Mouse (Mus musculus) adrenal gland, postnatal 10 days (tissue): ENCODE data around the gene Higd1c. TPM values are rescaled to one million over a fixed set of nuclear protein-coding genes. Genes with fewer than 3 reads are reported as not detected.
"Not testable (repeated sequence)": the region's sequence is repeated elsewhere in the genome, so short reads cannot be mapped to it uniquely, and the experiment has no call there.

Experiments used
- DNase-seq: peaks from one replicate; pipeline ENCODE4 v3.0.0; 2021; ENCODE audit warnings: mixed read lengths
- long read RNA-seq, 2 experiments: library from polyadenylated mRNA; stranded (forward); transcript quantifications; one replicate each; pipeline ENCODE4 v2.0.0; 2021
- total RNA-seq, 2 experiments: library from RNA; stranded (reverse); gene quantifications; 2 replicates each; pipeline ENCODE4 v1.2.3; 2021

Gene Higd1c
- under 1 TPM in 1 of 2 experiments, not detected in 1; 0.70 TPM for total RNA-seq
- long read RNA-seq, experiment 1, partial matches to known transcripts, result 0 of 1 reads
- long read RNA-seq, experiment 1, other reads (novel, unspliced or antisense), result 0 of 1 reads
- long read RNA-seq, experiment 2, partial matches to known transcripts, result 0 of 1 reads
- long read RNA-seq, experiment 2, other reads (novel, unspliced or antisense), result 0 of 1 reads

- no peak for DNase-seq
These were observed at the start of gene Higd1c for GRCm38 (mm10) chr15:100364242-100364641. Gene Higd1c (plus strand): TSS chr15:100364542.

GRCm38 (mm10) chr15:100318014-100318671, 46.2 kb upstream of the Higd1c start:
- DNase-seq, result not testable (repeated sequence)

DNA sequence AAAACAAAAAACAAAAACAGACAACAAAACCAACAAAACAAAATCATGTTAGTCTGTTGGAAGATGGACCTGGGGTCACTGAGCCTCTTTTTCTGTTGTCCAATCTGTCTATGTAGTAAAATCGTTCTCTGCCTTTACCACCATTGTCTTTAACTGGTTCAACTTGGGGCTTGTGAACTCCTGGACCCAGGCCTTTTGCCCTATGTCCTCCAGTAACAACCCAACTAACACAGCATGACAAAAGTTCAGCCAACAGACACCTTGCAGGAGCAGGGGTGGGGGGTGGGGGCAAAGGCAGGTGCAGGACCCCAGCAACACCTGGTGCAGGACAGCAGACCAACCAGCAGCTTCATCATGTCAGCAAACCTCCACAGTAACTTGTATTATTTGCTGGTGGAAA, 44.5 kb upstream of the Higd1c start:
- DNase-seq, result no peak

DNA sequence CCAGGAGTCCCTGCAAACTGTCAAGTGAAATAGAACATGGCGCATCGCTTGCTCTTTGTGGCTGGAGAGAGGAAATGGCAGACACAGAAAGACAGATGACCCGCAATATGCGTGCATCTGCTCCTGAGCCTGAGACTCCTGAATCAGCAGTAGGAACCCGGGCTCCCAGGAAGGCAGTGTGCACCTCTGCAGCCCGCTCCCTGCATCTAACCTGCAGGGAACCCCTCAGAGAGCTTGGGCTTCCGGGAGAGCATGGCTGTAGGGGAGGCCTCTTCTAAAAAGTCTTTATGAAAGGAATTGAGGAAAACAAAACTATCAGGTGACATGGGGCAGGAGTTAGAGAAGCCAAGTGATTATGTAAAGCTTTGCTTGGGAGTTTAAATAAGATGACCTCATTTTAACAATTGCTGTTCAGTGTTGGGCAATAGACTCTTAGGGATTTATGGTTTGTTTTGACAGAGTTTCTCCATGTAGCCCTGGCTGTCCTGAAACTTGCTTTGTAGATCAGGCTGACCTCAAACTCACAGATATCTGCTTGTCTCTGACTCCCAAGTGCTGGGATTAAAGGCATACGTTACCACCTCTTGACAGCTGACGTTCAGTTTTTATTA, 43.9 kb upstream of the Higd1c start:
- DNase-seq, result peak; percentile 21

GRCm38 (mm10) chr15:100321134-100321533, 43.2 kb upstream of the Higd1c start:
- DNase-seq, result peak; percentile 77

GRCm38 (mm10) chr15:100324021-100324591, 40.2 kb upstream of the Higd1c start:
- DNase-seq, result peak; percentile 24

DNA sequence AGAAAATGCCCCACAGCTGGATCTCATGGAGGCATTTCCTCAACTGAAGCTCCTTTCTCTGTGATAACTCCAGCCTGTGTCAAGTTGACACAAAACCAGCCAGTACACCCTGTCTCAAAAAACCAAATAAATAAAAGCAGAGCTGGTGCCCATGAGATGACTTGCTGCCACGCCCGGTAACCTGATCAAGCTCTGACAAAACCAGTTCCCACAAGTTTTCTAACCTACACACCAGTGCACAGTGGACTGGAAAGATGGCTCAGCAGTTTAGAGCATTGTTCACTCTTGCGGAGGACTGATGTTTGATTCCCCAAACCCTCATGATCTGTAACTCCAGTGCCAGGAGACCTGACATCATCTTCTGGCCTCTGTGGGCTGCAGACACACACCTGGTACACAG, 39.1 kb upstream of the Higd1c start:
- DNase-seq, result no peak

DNA sequence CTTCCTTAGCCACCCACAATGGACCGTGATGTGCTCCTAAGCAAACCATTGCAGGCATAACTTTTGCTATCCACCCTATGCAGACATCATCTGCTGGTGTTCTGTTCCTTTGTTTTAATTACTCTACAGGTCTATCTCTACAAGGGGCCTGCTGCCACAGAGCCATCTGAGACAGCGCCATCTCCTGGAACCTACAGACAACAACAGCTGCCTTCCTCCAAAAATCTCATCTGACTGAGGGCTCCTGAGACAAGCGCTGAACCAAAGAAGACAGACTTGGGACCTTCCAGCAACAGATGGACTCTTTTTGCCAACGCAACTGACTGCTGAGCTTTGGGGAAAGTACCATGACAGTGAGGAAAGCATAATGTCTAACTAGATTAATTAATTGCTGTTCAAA, 36.3 kb upstream of the Higd1c start:
- not testable (repeated sequence) for DNase-seq

DNA sequence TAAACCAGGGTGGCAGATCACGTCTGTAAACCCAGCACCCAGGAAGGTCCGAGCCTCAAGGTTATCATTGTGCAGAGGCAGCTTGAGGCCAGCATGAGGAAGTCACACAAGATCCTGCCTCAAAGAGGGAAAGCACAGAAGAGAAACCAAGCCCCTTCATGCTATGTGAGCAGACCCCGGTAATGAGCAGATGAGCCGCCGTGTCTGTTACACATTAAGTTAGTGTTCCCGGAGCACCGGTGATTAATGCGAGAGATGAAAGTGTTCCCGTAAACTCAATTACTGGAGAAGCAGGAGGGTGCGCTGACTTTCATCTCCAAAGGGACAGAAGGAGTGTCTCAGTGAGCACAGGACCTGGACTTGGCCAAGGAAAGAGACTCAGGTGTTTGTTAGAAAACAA, 35.0 kb upstream of the Higd1c start:
- not testable (repeated sequence) for DNase-seq

- DNase-seq, result no peak
These were observed 33.6 kb upstream of the Higd1c start for GRCm38 (mm10) chr15:100330739-100331138.

GRCm38 (mm10) chr15:100332077-100332961, 32.0 kb upstream of the Higd1c start:
- not testable (repeated sequence) for DNase-seq

- DNase-seq, result no peak
These were observed 29.7 kb upstream of the Higd1c start, which contains the start of gene Mettl7a3 for GRCm38 (mm10) chr15:100334629-100335028. Gene Mettl7a3 (plus strand): TSS chr15:100334929.

- DNase-seq, result not testable (repeated sequence)
These were observed 27.0 kb upstream of the Higd1c start for GRCm38 (mm10) chr15:100337328-100337727.

- peak; percentile 71 for DNase-seq
These were observed 26.5 kb upstream of the Higd1c start for GRCm38 (mm10) chr15:100337847-100338246.

DNA sequence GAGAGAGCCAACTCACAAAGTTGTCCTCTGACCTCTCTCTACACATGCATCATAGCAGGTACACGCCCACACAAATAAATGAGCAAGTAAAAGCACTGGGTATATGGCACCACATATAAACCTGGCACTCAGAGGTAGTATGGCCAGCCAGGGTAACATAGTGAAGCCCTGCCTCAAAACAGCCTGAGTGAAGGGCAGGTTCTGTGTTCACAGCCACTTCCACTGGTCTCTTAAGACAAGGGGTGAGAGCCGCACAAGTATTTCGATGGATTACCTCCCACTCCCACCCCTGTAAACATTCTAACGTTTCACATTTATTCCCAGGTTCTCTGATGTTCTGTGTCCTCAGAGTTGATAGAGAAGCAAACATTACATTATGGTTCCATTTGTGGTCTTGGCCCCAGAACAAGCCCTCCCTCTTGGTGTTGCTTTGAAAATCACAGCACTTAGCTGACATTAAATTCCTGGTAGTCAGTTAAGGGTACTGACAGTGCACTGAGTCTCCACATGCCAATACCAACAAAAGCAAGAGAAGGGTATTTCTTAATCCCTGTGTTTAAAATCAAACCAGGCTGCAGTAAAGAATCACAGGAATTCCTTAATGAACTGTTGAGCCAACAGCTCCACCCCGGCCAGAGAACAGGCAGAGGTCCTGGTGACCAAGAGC, 22.9 kb upstream of the Higd1c start:
- not testable (repeated sequence) for DNase-seq

DNA sequence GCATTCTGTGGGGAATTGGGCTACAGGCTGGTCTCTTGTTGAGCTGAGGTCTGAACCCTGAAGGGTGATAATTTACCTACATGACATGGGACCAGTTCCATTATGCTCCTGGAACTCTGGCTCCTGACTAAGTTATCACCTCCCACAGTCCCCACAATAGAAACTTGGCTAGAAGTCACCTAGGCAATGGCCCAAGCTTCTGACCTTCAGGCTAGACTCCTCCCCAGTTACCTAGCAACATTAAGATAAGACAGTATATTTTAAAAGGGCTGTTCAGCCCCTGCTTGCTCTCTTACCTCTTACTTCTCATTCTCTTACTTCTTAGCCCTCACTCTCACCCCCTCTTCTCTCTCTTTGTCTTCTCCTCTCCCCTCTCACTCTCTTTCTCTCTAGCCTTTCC, 18.9 kb upstream of the Higd1c start:
- no peak for DNase-seq

DNA sequence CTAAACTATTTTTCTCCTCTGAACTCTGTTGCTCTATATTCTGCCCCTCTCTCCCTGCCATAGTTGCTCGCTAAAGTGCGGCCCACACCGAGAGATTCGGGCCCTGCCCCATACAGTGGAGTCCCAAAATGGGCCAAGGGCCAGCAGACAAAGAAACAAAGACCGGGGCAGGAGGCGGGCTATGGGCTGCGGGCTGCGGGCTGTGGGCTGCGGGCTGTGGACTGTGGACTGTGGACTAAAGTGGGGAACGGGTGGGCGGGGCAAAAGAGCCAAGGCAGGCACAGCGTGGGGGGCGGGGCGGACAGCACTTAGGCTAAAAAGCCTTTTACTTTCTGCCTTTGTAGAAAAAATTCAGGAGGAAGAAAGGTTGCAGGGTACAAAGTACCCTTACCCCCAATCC, 17.6 kb upstream of the Higd1c start:
- no peak for DNase-seq

- no peak for DNase-seq
These were observed 14.8 kb upstream of the Higd1c start for GRCm38 (mm10) chr15:100349496-100349895.

DNA sequence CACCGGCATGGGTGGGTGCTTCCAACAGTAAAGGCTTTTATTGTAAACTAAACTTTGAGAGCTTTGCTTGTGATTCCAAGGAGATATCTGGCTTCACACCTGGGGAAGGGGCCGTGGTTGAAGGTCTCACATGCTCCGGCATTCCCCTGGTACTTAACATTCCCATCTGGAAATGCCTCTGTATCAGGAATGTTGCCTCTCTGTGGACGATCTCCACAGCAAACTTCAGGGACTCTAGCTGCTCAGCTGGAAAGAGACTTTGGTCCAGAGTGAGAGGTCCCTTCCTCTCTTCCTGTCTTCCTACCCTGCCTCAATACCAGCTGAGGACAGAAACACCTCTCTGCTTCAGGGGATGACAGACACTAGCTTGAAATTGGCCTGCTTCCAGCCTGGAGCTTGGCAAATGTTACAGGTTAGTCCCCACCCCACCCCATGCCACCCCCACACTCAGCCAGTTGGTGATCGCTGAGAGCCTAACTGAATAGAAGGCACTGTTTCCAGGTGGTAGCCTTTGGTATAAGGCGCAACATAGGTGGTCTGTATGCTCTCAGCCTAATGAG, 12.8 kb upstream of the Higd1c start:
- no peak for DNase-seq

DNA sequence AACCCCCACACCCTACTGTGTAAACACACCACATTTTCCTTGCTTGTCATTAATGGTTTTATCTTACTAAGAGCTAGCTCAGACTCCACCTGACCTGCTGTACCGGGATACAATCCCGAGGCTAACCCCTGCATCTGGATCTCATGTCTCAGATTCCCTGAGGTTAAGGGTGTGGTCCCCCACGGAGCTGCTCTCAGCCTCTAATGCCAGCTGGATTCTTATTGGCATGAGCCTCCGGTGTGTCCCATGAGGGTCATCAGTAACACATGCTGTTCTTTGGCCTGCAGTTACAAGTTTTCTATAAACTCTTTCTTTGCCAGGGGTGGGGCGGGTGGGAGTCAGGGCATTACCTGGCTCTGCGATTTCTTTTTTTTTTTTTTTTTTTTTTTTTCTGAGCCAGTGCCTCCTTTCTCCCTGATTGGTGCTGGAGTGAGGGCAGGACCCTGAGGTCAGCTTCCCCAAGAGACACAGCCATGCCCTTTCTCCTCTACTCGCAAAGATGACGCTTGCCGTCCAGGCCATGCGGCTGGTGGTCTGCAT, 11.6 kb upstream of the Higd1c start, which contains the start of the genes Methig1 and Mettl7a2:
Gene Methig1, plus strand, starts transcription at position 439 of the 540 bp plus-strand sequence.
Gene Mettl7a2, plus strand, starts transcription at position 490 of the 540 bp plus-strand sequence.
- DNase-seq, result peak; percentile 15

- not testable (repeated sequence) for DNase-seq
These were observed 10.9 kb upstream of the Higd1c start for GRCm38 (mm10) chr15:100353399-100353798.
